Mouse (Mus musculus): ENCODE measurements around the gene Pom121l12.

Pom121l12 gene

DNA sequence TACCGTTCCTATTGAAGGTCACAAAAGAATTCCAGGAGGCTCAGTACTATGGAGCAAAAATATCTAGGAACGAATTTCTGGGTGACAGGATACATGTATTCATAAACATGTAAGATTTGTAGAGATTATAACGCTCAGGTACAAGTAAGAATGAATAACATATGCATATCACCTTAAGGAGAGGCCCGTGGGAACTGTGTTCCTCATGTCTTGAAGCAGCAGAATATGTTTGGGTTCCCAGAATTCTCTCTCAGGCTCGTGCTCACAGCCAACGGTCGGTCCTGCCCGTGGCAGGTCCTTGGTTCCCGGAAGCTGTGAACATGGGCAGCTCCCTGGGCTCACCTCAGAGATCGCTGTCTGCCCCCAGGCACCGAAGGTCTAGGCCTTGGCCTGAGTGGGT is at the start of gene Pom121l12:
Gene Pom121l12, plus strand, starts transcription at position 301 of the 400 bp plus-strand sequence.
- no peak for DNase-seq (ENCODE audit: low spot score)

DNA sequence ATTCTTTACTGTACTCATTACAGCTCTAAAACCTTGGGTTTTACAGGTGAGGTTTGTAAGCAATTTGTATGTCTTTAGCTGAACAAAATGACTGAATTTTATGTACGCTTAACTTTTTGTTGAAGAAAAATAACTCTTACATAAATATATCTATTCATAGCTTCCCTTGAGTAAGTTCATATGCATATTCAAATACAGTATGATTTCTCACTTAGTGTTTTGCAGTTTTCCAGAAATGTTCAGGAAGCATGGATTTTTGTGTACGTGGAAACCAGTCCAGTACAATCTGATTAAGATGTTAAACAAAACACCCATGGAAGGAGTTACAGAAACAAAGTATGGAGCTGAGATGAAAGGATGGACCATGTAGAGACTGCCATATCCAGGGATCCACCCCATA is 12.8 kb downstream of the Pom121l12 start:
- no peak for DNase-seq (ENCODE audit: low spot score)

Data from layer of hippocampus, adult 11-12 months (tissue).